Mouse (Mus musculus) lung, adult 10 weeks (tissue): ENCODE measurements around the gene Olfr341. TPM values are rescaled to one million over a fixed set of nuclear protein-coding genes. Genes with fewer than 3 reads are reported as not detected.

Experiments
- polyA plus RNA-seq: library from polyadenylated mRNA; stranded (reverse); fragments of 350-450 nt; fragmentation: Illumina TruSeq; extraction: RNeasy Lipid Tissue Mini Kit (QIAGEN cat#74804); gene quantifications from one replicate; pipeline ENCODE4 v1.2.3, GENCODE M21; 2014; ENCODE audit warnings: low read depth, low replicate concordance; ENCODE audit not compliant: insufficient read depth

Olfr341 gene
- polyA plus RNA-seq: not detected

GRCm38 (mm10) chr2:36482368-36482767, at the start of gene Olfr341:
TSS of gene Olfr341 (minus strand) at chr2:36482468.

GRCm38 (mm10) chr2:36524698-36525097, 42.4 kb upstream of the Olfr341 start, which contains the start of gene Olfr342:
TSS of gene Olfr342 (plus strand) at chr2:36524998.

GRCm38 (mm10) chr2:36452287-36452686, 30.0 kb downstream of the Olfr341 start, which contains the start of gene Olfr340:
TSS of gene Olfr340 (plus strand) at chr2:36452587.

Other genes starting within 250 kb of the Olfr341 start
- not detected for gene Olfr338, start 108.9 kb downstream of the Olfr341 start, polyA plus RNA-seq
- not detected for gene Olfr339, start 63.5 kb downstream of the Olfr341 start, polyA plus RNA-seq
- not detected for gene Olfr340, start 29.9 kb downstream of the Olfr341 start, polyA plus RNA-seq
- gene Olfr342, start 42.5 kb upstream of the Olfr341 start, polyA plus RNA-seq: not detected
- not detected for gene Olfr344, start 84.2 kb upstream of the Olfr341 start, polyA plus RNA-seq
- gene Olfr345, start 157.6 kb upstream of the Olfr341 start, polyA plus RNA-seq: not detected
- not detected for gene Olfr346, start 203.3 kb upstream of the Olfr341 start, polyA plus RNA-seq
- gene Olfr347, start 249.4 kb upstream of the Olfr341 start, polyA plus RNA-seq: not detected